Mouse (Mus musculus): Measurements from ENCODE around the gene Gpr68. TPM values are rescaled to one million over a fixed set of nuclear protein-coding genes. Genes with fewer than 3 reads are reported as not detected.

The Gpr68 gene
- polyA plus RNA-seq, 1 experiment from 2014 or later, result 5.4 TPM

DNA sequence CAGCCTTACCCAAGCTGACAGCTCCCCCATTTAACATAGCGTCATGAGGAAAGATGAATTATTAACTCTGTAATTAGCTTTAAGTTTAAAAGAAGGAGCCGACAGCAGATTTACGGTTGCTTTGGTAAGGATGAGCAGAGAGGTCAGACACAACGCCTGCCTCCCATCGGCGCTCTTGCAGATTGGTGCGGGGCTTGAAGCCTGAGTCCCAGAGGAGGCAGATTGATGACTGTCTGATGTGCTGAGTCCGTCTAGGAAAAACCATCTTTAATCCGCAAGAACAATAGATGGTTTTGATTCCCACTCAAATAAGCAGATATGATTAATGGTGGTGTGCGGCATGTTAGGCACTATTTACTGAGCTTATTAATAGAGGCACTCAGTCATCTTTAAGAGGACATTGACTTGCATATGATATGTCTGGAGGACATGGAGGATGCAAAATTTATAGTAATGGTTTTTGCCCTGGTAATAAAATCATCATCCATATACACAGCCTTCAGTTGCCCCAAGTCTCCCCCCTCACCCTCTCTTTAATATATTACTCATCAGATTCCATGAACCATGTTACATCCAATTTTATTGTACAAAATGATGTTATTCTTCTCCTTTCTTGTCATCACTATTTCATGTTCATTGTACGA is 60.4 kb downstream of the Gpr68 start:
- Histone ChIP-seq H3K4me2 (ENCODE audit: low read depth, low read length) (no peak overlapping the region), H3K4me3 (ENCODE audit: low read depth, low read length) (no peak overlapping the region), H3K27me3 (ENCODE audit: control insufficient read depth, insufficient read depth, low read length) (no peaks in the 10 kb centered on the region), H3K27ac (ENCODE audit: low read depth, low read length) (no peak overlapping the region), H3K9me3 (ENCODE audit: control insufficient read depth, low read length) (no peaks in the 10 kb centered on the region), H3K9ac (replicated peaks; ENCODE audit: low read depth, low read length) (no peak overlapping the region), H3K4me1 (ENCODE audit: control insufficient read depth, insufficient read depth, low read length) (no peaks in the 10 kb centered on the region; the same call in 1 of the 2 replicates), H3K36me3 (ENCODE audit: control insufficient read depth, insufficient read depth, low read length) (no peaks in the 10 kb centered on the region)
- peak; percentile 73; the same call in 1 of the 2 replicates for ATAC-seq (ENCODE audit: low read depth)
- 31% methylated on average over 11 of the region's 11 CpGs for WGBS

- H3K4me2 ChIP-seq (ENCODE audit: low read depth, low read length), result no peak overlapping the region
- no peaks in the 10 kb centered on the region; the same call in 1 of the 2 replicates for H3K4me1 ChIP-seq (ENCODE audit: control insufficient read depth, insufficient read depth, low read length)
- no peaks in the 10 kb centered on the region for H3K9me3 ChIP-seq (ENCODE audit: control insufficient read depth, low read length)
- no peak overlapping the region for H3K4me3 ChIP-seq (ENCODE audit: low read depth, low read length)
- WGBS, result 43% methylated on average over 1 of the region's 1 CpGs
- H3K27ac ChIP-seq (ENCODE audit: low read depth, low read length), result no peak overlapping the region
- H3K36me3 ChIP-seq (ENCODE audit: control insufficient read depth, insufficient read depth, low read length), result no peaks in the 10 kb centered on the region
- no peaks in the 10 kb centered on the region for H3K27me3 ChIP-seq (ENCODE audit: control insufficient read depth, insufficient read depth, low read length)
- ATAC-seq (ENCODE audit: low read depth), result no peak
- no peak overlapping the region for H3K9ac ChIP-seq (replicated peaks; ENCODE audit: low read depth, low read length)
Measured at GRCm38 (mm10) chr12:100846566-100846965, 61.4 kb downstream of the Gpr68 start.

GRCm38 (mm10) chr12:100845829-100846228 is 62.2 kb downstream of the Gpr68 start:
- H3K4me3 ChIP-seq (ENCODE audit: low read depth, low read length), result no peak overlapping the region
- H3K36me3 ChIP-seq (ENCODE audit: control insufficient read depth, insufficient read depth, low read length), result no peaks in the 10 kb centered on the region
- no peak overlapping the region for H3K4me2 ChIP-seq (ENCODE audit: low read depth, low read length)
- 29% methylated on average over 2 of the region's 2 CpGs for WGBS
- H3K27me3 ChIP-seq (ENCODE audit: control insufficient read depth, insufficient read depth, low read length), result no peaks in the 10 kb centered on the region
- no peak overlapping the region for H3K9ac ChIP-seq (replicated peaks; ENCODE audit: low read depth, low read length)
- no peak for ATAC-seq (ENCODE audit: low read depth)
- no peaks in the 10 kb centered on the region; the same call in 1 of the 2 replicates for H3K4me1 ChIP-seq (ENCODE audit: control insufficient read depth, insufficient read depth, low read length)
- no peak overlapping the region for H3K27ac ChIP-seq (ENCODE audit: low read depth, low read length)
- H3K9me3 ChIP-seq (ENCODE audit: control insufficient read depth, low read length), result no peaks in the 10 kb centered on the region

DNA sequence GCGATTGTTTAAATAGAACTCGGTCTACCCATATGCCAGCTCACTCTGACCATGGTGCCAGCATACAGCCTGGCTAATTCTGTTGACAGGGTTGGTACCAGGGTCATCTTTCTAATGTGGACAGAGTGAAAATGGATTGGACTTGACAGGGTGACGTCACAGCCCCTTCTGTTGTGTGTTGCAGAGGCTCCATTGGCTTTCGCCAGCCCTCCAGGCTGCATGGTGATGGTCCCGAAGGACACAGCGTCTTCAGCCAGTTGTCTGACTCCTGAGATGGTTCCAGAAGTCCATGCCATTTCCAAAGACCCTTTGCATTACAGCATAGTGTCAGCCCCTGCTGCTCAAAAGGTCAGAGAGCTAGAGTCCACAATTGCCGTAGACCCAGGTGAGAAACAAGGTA is 63.5 kb downstream of the Gpr68 start:
- H3K9me3 ChIP-seq (ENCODE audit: control insufficient read depth, low read length), result no peaks in the 10 kb centered on the region
- no peaks in the 10 kb centered on the region; the same call in 1 of the 2 replicates for H3K4me1 ChIP-seq (ENCODE audit: control insufficient read depth, insufficient read depth, low read length)
- no peaks in the 10 kb centered on the region for H3K36me3 ChIP-seq (ENCODE audit: control insufficient read depth, insufficient read depth, low read length)
- no peak for ATAC-seq (ENCODE audit: low read depth)
- 87% methylated on average over 7 of the region's 7 CpGs for WGBS
- H3K4me2 ChIP-seq (ENCODE audit: low read depth, low read length), result no peak overlapping the region
- no peak overlapping the region for H3K9ac ChIP-seq (replicated peaks; ENCODE audit: low read depth, low read length)
- no peak overlapping the region for H3K4me3 ChIP-seq (ENCODE audit: low read depth, low read length)
- H3K27me3 ChIP-seq (ENCODE audit: control insufficient read depth, insufficient read depth, low read length), result no peaks in the 10 kb centered on the region
- no peak overlapping the region for H3K27ac ChIP-seq (ENCODE audit: low read depth, low read length)

GRCm38 (mm10) chr12:100843171-100843570 is 64.8 kb downstream of the Gpr68 start:
- no peak overlapping the region for H3K9ac ChIP-seq (replicated peaks; ENCODE audit: low read depth, low read length)
- H3K27me3 ChIP-seq (ENCODE audit: control insufficient read depth, insufficient read depth, low read length), result no peaks in the 10 kb centered on the region
- 89% methylated on average over 4 of the region's 4 CpGs for WGBS
- no peak overlapping the region for H3K27ac ChIP-seq (ENCODE audit: low read depth, low read length)
- H3K4me1 ChIP-seq (ENCODE audit: control insufficient read depth, insufficient read depth, low read length), result no peaks in the 10 kb centered on the region; the same call in 1 of the 2 replicates
- H3K4me3 ChIP-seq (ENCODE audit: low read depth, low read length), result no peak overlapping the region
- H3K36me3 ChIP-seq (ENCODE audit: control insufficient read depth, insufficient read depth, low read length), result no peaks in the 10 kb centered on the region
- no peak for ATAC-seq (ENCODE audit: low read depth)
- no peak overlapping the region for H3K4me2 ChIP-seq (ENCODE audit: low read depth, low read length)
- H3K9me3 ChIP-seq (ENCODE audit: control insufficient read depth, low read length), result no peaks in the 10 kb centered on the region

DNA sequence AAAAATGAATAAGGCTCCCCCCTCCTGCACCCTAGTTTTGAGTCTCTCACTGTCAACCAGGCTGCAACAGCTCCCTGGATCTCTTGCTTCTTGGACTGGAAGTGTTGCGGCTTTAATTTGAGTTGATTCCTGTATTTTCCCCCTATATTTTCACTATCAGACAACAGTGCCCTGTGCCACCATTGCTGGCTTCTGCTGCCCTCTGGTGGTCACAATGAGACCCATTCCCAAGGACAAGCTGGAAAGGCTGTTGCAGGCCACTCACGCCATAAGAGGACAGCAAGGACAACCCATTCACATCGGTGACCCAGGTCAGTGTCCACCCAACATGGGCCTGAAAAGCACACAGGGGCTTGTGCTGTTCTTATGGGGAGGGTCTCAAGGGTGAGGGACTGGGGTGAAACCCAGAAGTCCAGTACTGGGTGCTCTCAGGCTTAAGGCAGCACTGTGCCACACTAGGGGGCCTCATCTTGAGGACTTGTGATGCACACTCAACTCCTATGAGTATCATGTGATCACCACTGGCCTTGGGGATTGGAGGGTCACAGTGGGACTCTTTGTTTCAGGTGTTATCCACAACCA is 66.7 kb downstream of the Gpr68 start:
- Histone ChIP-seq H3K36me3 (ENCODE audit: control insufficient read depth, insufficient read depth, low read length) (no peaks in the 10 kb centered on the region), H3K27ac (ENCODE audit: low read depth, low read length) (no peak overlapping the region), H3K27me3 (ENCODE audit: control insufficient read depth, insufficient read depth, low read length) (no peaks in the 10 kb centered on the region), H3K4me1 (ENCODE audit: control insufficient read depth, insufficient read depth, low read length) (no peaks in the 10 kb centered on the region), H3K9ac (replicated peaks; ENCODE audit: low read depth, low read length) (no peak overlapping the region), H3K9me3 (ENCODE audit: control insufficient read depth, low read length) (no peaks in the 10 kb centered on the region), H3K4me2 (ENCODE audit: low read depth, low read length) (no peak overlapping the region), H3K4me3 (ENCODE audit: low read depth, low read length) (no peak overlapping the region)
- ATAC-seq (ENCODE audit: low read depth), result peak; percentile 69; the same call in 1 of the 2 replicates
- 19% methylated on average over 3 of the region's 3 CpGs for WGBS

GRCm38 (mm10) chr12:100839926-100840325 is 68.1 kb downstream of the Gpr68 start:
- Histone ChIP-seq H3K27ac (ENCODE audit: low read depth, low read length) (no peak overlapping the region), H3K36me3 (ENCODE audit: control insufficient read depth, insufficient read depth, low read length) (no peaks in the 10 kb centered on the region), H3K27me3 (ENCODE audit: control insufficient read depth, insufficient read depth, low read length) (no peaks in the 10 kb centered on the region), H3K4me2 (ENCODE audit: low read depth, low read length) (no peak overlapping the region), H3K4me1 (ENCODE audit: control insufficient read depth, insufficient read depth, low read length) (no peaks in the 10 kb centered on the region), H3K9ac (replicated peaks; ENCODE audit: low read depth, low read length) (no peak overlapping the region), H3K9me3 (ENCODE audit: control insufficient read depth, low read length) (no peaks in the 10 kb centered on the region), H3K4me3 (ENCODE audit: low read depth, low read length) (no peak overlapping the region)
- no peak for ATAC-seq (ENCODE audit: low read depth)
- WGBS, result 67% methylated on average over 6 of the region's 6 CpGs

DNA sequence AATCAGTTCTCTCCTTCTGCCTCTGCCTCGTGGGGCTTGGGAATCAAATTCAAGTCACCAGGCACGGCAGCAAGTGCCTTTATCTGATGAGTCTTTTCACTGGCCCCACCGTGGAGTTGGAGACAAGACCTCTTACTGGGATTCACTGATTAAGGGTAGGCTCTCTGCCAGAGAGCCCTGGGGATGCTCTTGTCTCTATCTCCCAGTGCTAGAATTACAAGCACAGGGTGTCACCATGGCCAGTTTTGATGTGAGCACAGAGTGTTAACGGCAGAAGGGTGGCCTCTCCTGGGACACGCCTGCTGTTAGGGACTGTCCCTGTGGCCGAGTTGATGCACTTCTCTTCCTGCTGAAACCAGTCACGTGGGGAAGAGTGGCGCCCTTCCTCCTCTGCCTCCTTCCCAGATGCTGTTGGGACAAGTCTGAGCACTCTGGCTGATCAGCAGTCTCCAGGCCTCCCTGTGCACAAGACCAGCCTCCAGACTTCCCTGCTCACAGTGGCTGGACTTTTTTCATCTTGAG is 68.9 kb downstream of the Gpr68 start:
- Histone ChIP-seq H3K27ac (ENCODE audit: low read depth, low read length) (no peak overlapping the region), H3K9me3 (ENCODE audit: control insufficient read depth, low read length) (no peaks in the 10 kb centered on the region), H3K9ac (replicated peaks; ENCODE audit: low read depth, low read length) (no peak overlapping the region), H3K36me3 (ENCODE audit: control insufficient read depth, insufficient read depth, low read length) (no peaks in the 10 kb centered on the region), H3K4me2 (ENCODE audit: low read depth, low read length) (no peak overlapping the region), H3K4me3 (ENCODE audit: low read depth, low read length) (no peak overlapping the region), H3K4me1 (ENCODE audit: control insufficient read depth, insufficient read depth, low read length) (no peaks in the 10 kb centered on the region), H3K27me3 (ENCODE audit: control insufficient read depth, insufficient read depth, low read length) (no peaks in the 10 kb centered on the region)
- 35% methylated on average over 8 of the region's 8 CpGs for WGBS
- ATAC-seq (ENCODE audit: low read depth), result no peak

- WGBS, result 79% methylated on average over 3 of the region's 3 CpGs
- ATAC-seq (ENCODE audit: low read depth), result no peak
- H3K4me3 ChIP-seq (ENCODE audit: low read depth, low read length), result no peak overlapping the region
- H3K27ac ChIP-seq (ENCODE audit: low read depth, low read length), result no peak overlapping the region
- no peak overlapping the region for H3K4me2 ChIP-seq (ENCODE audit: low read depth, low read length)
- no peaks in the 10 kb centered on the region for H3K27me3 ChIP-seq (ENCODE audit: control insufficient read depth, insufficient read depth, low read length)
- H3K4me1 ChIP-seq (ENCODE audit: control insufficient read depth, insufficient read depth, low read length), result no peaks in the 10 kb centered on the region
- H3K9ac ChIP-seq (replicated peaks; ENCODE audit: low read depth, low read length), result no peak overlapping the region
- no peaks in the 10 kb centered on the region for H3K36me3 ChIP-seq (ENCODE audit: control insufficient read depth, insufficient read depth, low read length)
- no peaks in the 10 kb centered on the region for H3K9me3 ChIP-seq (ENCODE audit: control insufficient read depth, low read length)
Measured at GRCm38 (mm10) chr12:100837208-100837607, 70.8 kb downstream of the Gpr68 start.
